Mouse (Mus musculus) granulocyte monocyte progenitor cell, adult 5-6 weeks (primary cell): ENCODE measurements at regions not wholly inside any gene's neighbourhood (a gene's known extent, or its start where the extent isn't known, plus 50 kb on each side); places are given as distances from the start of the nearest gene placed in this dataset.

ENCODE experiments used
- ATAC-seq: replicated peaks from 2 replicates; pipeline ENCODE4 v1.8.0; 2016; ENCODE audit warnings: mild to moderate bottlenecking, moderate TSS enrichment, inconsistent platforms; ENCODE audit not compliant: poor library complexity, severe bottlenecking

DNA sequence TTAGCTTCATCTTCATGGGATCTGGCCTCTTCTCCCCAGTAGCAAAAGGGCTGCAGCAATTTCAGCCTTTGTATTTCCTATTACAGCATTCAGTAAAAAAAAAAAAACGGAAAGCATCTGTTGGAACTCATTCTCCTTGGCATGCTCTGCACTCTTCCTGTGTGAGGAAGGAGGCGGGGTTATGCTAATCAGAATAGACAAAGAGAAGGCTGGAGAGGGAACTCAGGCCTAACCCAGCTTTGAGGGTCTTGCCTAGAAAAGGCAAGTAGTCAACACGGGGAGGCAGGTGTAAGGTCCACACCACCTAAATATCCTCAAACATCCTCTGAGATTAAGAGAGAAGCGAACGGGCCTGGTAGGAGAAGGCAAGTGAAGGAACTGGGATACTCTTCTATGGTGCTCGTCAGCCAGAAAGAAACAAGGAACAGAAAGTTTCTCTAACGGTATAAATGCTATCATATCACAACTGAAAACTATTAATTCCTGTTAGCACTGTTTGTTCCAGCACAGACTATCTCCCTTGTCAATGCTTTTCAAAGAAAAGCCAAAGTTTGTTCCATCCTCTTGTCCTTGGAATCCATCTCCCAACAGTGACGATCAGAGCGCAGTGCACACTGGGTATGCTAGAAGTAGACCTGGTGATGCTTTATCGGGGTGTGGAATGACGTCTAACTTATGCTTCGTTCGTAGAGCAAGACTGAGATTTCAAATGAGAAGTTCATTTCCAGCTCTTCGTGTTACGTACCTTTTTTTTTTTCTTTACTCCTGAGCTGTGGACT lies 98.9 kb downstream of the Kctd12 start:
- ATAC-seq, result peak; percentile 91

DNA sequence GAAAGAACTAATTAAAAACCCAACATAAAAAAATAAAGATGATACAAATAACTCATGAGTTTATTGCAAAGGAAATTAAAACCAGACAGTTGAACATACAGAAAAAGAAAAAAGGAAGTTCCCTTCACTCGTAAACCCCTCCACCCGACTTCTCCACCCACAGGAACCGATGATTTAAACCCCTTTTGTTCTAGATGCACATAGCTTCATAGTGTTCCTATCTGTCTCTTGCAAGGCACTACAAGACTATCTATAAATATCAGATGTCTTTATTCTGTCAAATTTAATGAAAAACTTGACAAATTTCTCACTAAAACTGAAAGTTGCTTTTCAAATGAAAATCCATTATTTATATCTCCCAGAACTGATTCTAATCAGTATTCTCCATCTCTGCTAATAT lies 100.2 kb downstream of the Kctd12 start:
- peak; percentile 47 for ATAC-seq

- no peak for ATAC-seq
Measured at GRCm38 (mm10) chr14:102880658-102881083, 101.8 kb downstream of the Kctd12 start.

GRCm38 (mm10) chr14:102878572-102878971 lies 103.9 kb downstream of the Kctd12 start:
- no peak for ATAC-seq

GRCm38 (mm10) chr14:102868160-102868559 lies 114.3 kb downstream of the Kctd12 start:
- ATAC-seq, result no peak

GRCm38 (mm10) chr14:102867697-102868096 lies 114.7 kb downstream of the Kctd12 start:
- 0 out of 2 replicates have a peak, but pooled peaks have one; percentile 30 for ATAC-seq

GRCm38 (mm10) chr14:102866511-102866910 lies 115.9 kb downstream of the Kctd12 start:
- ATAC-seq, result peak; percentile 96

DNA sequence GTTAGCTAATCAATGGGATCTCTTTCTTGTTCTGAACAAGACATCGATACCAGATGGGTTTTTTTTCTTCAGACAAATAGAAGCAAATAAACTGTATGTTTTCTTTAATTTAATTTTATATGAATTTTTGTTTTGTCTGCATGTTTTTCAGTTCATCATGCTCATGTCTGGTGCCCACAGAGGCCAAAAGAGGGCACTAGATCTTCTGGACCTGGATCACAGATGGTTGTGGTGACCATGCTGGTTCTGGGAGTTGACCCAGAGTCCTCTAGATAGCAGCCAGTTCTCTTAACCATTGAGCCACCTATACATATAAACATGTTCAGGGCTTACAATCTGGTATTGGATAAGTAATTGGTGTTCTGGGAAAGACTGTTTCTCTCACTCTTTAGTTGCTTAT lies 120.7 kb downstream of the Kctd12 start:
- no peak for ATAC-seq

DNA sequence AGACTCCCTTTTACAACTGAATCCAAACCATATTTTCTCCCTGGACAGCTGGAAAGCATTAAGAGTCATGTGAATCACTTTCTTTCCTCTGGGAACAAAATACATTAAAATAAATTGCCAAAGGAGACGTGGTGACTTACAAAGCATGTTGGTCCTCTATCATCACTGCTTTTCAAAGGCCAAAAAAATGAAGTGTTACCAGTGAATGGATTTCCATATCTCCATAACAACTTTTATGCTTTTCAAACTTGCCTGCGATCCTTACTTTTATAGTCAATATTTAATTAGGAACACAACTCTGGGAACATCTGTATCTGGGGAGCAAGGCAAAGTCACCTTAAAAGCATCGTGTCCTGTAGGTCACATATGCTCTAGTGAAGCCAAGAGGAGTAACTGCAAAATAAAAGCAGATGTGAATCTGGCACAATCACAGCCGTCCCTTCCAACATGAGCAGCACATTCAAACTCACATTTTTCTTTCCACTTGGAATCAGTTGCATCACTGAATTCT lies 123.0 kb downstream of the Kctd12 start:
- no peak for ATAC-seq

DNA sequence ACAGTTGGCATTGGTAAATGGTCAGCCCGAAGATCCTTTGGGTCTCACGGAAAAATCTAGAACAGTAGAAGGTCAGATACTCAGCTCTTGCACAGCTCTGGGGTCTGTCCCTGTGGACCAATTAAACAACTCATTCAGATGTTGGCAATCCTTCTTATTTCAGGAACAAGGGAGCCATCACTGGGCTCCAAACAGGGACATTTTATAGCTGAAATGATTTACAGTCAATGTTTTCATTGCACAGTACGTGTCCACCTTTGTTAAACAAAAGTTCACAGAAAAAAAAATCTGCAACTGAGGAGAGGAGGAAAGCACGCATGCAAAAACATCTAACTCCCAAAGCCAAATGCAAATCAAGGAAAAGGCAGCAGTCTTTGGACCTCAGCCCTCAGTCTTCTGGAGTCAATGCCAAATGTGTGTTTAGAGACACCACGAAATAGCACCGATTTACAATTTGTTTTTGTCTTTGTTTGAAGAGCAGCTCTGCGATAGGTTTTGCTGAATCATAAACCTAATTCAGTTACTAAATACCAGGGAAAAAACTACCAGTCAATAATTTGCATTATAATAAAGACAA lies 127.1 kb downstream of the Kctd12 start:
- no peak for ATAC-seq

GRCm38 (mm10) chr14:102843700-102844099 lies 138.7 kb downstream of the Kctd12 start:
- peak; percentile 96 for ATAC-seq

- ATAC-seq, result no peak
Measured at GRCm38 (mm10) chr14:102837602-102838001, 144.8 kb downstream of the Kctd12 start.

GRCm38 (mm10) chr14:102835118-102835769 lies 147.2 kb downstream of the Kctd12 start:
- peak; percentile 90 for ATAC-seq

DNA sequence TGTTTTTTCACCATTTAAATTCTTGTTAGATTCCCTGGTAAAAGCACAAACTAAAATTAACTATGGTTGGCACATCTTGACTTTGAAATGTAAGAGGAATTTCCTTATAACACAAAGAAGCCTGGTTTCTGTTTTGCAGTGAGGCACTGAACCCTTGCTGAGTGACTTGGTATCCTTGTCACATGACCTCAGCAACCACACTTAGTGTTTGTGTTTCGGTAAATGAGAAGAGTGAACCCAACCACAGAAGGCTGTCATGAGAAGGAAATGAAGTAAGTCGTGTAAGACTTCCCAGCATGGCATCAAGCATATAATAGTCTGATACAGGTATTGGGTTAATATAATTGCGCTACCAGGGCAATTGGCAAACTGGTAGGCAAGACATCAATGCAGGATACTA lies 154.0 kb downstream of the Kctd12 start:
- peak; percentile 67 for ATAC-seq

DNA sequence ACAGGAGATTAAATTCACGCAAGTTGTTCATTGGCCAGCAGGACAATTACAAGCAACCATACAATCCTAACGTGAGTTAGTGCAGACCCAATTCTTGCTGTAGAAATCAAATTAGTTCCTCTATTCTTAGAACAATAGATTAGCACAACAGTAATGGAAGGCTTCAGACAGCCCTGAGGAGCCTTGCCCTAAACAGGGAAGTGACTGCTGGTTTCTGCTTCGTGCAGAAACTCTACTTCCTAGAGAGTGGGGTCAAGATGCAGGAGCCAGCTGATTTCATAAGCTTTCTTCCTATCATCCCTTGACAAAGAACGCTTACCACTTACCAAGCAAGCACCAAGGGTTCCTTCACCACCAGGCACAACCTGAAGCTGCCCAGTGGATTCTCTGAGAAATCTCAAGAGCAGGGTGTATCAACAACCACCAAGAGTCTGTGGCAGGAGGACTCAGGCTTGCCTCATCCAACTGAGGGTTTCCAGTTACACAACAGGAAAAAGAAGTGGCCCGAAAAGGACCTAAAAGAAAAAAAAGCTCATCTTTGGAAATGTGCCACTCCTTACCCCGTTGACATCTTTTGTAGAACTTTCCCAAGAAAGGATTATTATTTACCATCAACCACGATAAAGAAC lies 154.6 kb downstream of the Kctd12 start:
- ATAC-seq, result peak; percentile 78

GRCm38 (mm10) chr14:102825525-102825924 lies 156.9 kb downstream of the Kctd12 start:
- no peak for ATAC-seq

DNA sequence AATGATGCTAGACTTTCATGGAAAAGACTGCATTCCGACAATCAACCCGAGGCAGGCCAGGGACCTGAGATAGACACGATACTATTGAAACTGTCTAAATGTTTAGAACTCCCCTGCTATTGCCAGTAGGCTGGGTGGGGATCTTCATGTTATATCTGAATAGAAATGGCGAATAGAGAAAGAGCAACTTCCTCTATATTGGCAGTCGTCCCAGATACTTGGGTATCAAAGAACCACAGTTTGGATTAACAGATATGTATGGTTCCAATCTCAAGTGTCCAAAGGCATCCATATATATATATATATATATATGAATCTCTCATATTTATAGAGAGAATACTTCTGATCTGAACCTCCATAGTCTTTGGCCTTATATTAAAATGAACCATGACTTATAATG lies 161.8 kb downstream of the Kctd12 start:
- no peak for ATAC-seq

GRCm38 (mm10) chr14:102811678-102812081 lies 170.8 kb downstream of the Kctd12 start:
- no peak for ATAC-seq

GRCm38 (mm10) chr14:102811022-102811421 lies 171.4 kb downstream of the Kctd12 start:
- ATAC-seq, result peak; percentile 50

GRCm38 (mm10) chr14:102810121-102810921 lies 172.1 kb downstream of the Kctd12 start:
- peak; percentile 60 for ATAC-seq
